Mouse (Mus musculus) heart, embryonic 14.5 days (tissue): ENCODE data around the gene Styk1. TPM values are rescaled to one million over a fixed set of nuclear protein-coding genes. Genes with fewer than 3 reads are reported as not detected.

ENCODE experiments used
- ATAC-seq: fragments of 200-750 bp; cut with Nextera tagmentation; 2 replicates; pipeline ENCODE4 v1.8.0; 2017; ENCODE audit warnings: low read depth, moderate TSS enrichment; ENCODE audit not compliant: insufficient number of reproducible peaks, insufficient read depth, low FRiP score
- H3K27ac ChIP-seq, 2 experiments: fragments of 200-500 bp in 1 of 2; fragments of 300-500 bp in 1 of 2; sonication (generic) in 1 of 2; replicated peaks in 1 of 2; 2 replicates each; pipeline ENCODE4 v1.5.1; 2012 to 2014; ENCODE audit warnings: low read depth in 2 of 2, low read length in 2 of 2, control low read depth in 1 of 2, mild to moderate bottlenecking in 1 of 2, mixed read lengths in 1 of 2; ENCODE audit not compliant: control insufficient read depth in 1 of 2, insufficient read depth in 1 of 2
- H3K27me3 ChIP-seq: fragments of 300-500 bp; sonication (generic); 2 replicates; pipeline ENCODE4 v1.6.1; 2014; ENCODE audit warnings: mild to moderate bottlenecking, low read length, control low read depth; ENCODE audit not compliant: control insufficient read depth, insufficient read depth
- H3K36me3 ChIP-seq: fragments of 300-500 bp; sonication (generic); 2 replicates; pipeline ENCODE4 v1.6.1; 2014; ENCODE audit warnings: mild to moderate bottlenecking, control low read depth, low read length, mixed read lengths; ENCODE audit not compliant: control insufficient read depth, insufficient read depth
- H3K4me1 ChIP-seq, 2 experiments: fragments of 200-500 bp in 1 of 2; fragments of 300-500 bp in 1 of 2; sonication (generic) in 1 of 2; 2 replicates each; pipeline ENCODE4 v1.6.1; 2012 to 2014; ENCODE audit warnings: low read length in 2 of 2, control low read depth in 1 of 2, mixed read lengths in 1 of 2; ENCODE audit not compliant: control insufficient read depth in 2 of 2, insufficient read depth in 2 of 2
- H3K4me2 ChIP-seq: fragments of 300-500 bp; sonication (generic); 2 replicates; pipeline ENCODE4 v1.6.1; 2014; ENCODE audit warnings: mild to moderate bottlenecking, low read length
- H3K4me3 ChIP-seq, 2 experiments: fragments of 200-500 bp in 1 of 2; fragments of 300-500 bp in 1 of 2; sonication (generic) in 1 of 2; 2 replicates each; pipeline ENCODE4 v1.5.1; 2012 to 2014; ENCODE audit warnings: low read length in 2 of 2, mild to moderate bottlenecking in 2 of 2, control low read depth in 1 of 2, low read depth in 1 of 2, moderate library complexity in 1 of 2; ENCODE audit not compliant: control insufficient read depth in 1 of 2, insufficient read depth in 1 of 2
- H3K9ac ChIP-seq: fragments of 300-500 bp; sonication (generic); 2 replicates; pipeline ENCODE4 v1.6.1; 2014; ENCODE audit warnings: mild to moderate bottlenecking, low read length
- H3K9me3 ChIP-seq: fragments of 300-500 bp; sonication (generic); 2 replicates; pipeline ENCODE4 v1.6.1; 2016; ENCODE audit warnings: low read length, control low read depth; ENCODE audit not compliant: control insufficient read depth
- WGBS: fragments of 180-500 bp; shearing (Covaris S2); extraction: QIAGEN DNeasy Blood & Tissue Kit; methylation state at CpG from one replicate; pipeline ENCODE4 v1.1.7; 2014; 5-methylcytosine and 5-hydroxymethylcytosine counted together
- polyA plus RNA-seq: library from polyadenylated mRNA; unstranded; fragments of >200 nt; fragmentation: Nextera tagmentation; extraction: Ambion mirVana; gene quantifications from 2 replicates; pipeline ENCODE4 v1.2.1, GENCODE M21; 2014

Styk1 gene
- polyA plus RNA-seq: 0.12 and 0.39 TPM in 2 replicates

GRCm38 (mm10) chr6:131353352-131353919, at the start of gene Styk1:
Gene Styk1 (minus strand): TSS chr6:131353597.
- no peaks in the 10 kb centered on the region for H3K27me3 ChIP-seq
- H3K4me3 ChIP-seq: peak within 1 kb of the TSS; percentile 35 to 47
- peak within 1 kb of the TSS; percentile 72 for H3K4me2 ChIP-seq
- H3K9ac ChIP-seq: peak within 1 kb of the TSS; percentile 52; the same call in 1 of the 2 replicates
- no peaks in the 10 kb centered on the region for H3K9me3 ChIP-seq
- no peaks in the 10 kb centered on the region for H3K36me3 ChIP-seq
- 3% methylated on average over 16 of the region's 16 CpGs for WGBS
- no peaks in the 10 kb centered on the region; a peak in 1 of 4 replicates for H3K4me1 ChIP-seq
- peak; percentile 61; the same call in 1 of the 2 replicates for ATAC-seq
- no peak within 1 kb of the TSS for H3K27ac ChIP-seq

- no peak overlapping the region for H3K27ac ChIP-seq
- no peaks in the 10 kb centered on the region for H3K9me3 ChIP-seq
- 42% methylated on average over 2 of the region's 2 CpGs for WGBS
- H3K4me2 ChIP-seq: no peak overlapping the region
- H3K9ac ChIP-seq: no peak overlapping the region
- ATAC-seq: no peak
- H3K4me1 ChIP-seq: peaks cover 0 to 8% of the 10 kb centered on the region in 2 experiments; a peak in 1 of 4 replicates
- no peaks in the 10 kb centered on the region for H3K36me3 ChIP-seq
- no peaks in the 10 kb centered on the region for H3K27me3 ChIP-seq
- no peak overlapping the region for H3K4me3 ChIP-seq
Measured at GRCm38 (mm10) chr6:131403036-131403435, 49.6 kb upstream of the Styk1 start.

DNA sequence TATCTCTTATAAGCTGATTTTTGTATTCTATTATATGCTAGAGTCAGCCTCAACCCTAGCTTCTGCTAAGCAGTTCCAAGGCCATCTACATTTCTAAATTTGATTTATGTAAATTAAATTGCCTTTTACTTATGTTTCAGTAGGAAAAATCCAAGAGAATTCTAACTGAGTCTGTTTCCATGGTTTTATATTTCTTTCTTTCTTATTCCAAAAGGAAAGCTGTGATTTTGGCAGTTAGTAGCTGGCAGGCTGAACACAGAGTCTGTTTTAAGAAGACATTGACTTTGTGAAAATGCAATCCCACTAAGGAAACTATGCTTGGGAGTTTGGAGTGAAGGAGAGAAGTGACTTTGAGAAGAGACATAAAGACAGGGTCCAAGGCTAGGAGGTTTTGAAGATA, 49.2 kb upstream of the Styk1 start:
- H3K4me2 ChIP-seq: no peak overlapping the region
- ATAC-seq: no peak
- H3K27ac ChIP-seq: no peak overlapping the region
- peaks cover 0 to 8% of the 10 kb centered on the region in 2 experiments; a peak in 1 of 4 replicates for H3K4me1 ChIP-seq
- no peak overlapping the region for H3K4me3 ChIP-seq
- no peaks in the 10 kb centered on the region for H3K27me3 ChIP-seq
- H3K9ac ChIP-seq: no peak overlapping the region
- H3K9me3 ChIP-seq: no peaks in the 10 kb centered on the region
- H3K36me3 ChIP-seq: no peaks in the 10 kb centered on the region

DNA sequence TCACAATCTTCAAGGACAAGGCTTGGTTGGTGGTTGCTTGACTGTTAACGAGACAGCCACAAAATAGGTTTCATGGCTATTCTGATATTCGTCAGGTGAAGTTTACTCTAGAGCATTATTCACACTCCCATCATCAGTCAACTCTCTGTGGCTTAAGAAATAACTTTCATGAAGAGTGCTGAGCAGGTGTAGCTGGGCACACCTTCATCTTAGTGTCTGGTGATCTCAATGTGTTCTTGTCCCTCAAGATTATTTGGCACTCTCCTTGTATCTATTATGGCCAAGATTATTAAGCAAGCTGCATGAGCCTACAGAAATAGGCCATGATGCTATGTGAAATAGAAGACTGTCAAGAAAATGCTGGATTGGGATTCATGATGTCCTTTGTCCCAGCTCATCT, 47.9 kb upstream of the Styk1 start:
- Histone ChIP-seq H3K27ac (no peak overlapping the region), H3K9ac (no peak overlapping the region), H3K4me1 (peaks cover 2 to 13% of the 10 kb centered on the region in 2 experiments; a peak in 3 of 4 replicates), H3K27me3 (no peaks in the 10 kb centered on the region), H3K9me3 (no peaks in the 10 kb centered on the region), H3K36me3 (no peaks in the 10 kb centered on the region), H3K4me3 (no peak overlapping the region), H3K4me2 (no peak overlapping the region)
- WGBS: 81% methylated on average over 2 of the region's 2 CpGs
- ATAC-seq: no peak

GRCm38 (mm10) chr6:131396650-131397049, 43.3 kb upstream of the Styk1 start:
- ATAC-seq: no peak; the same call in 1 of the 2 replicates
- Histone ChIP-seq H3K27ac (no peak overlapping the region), H3K4me2 (no peak overlapping the region), H3K9me3 (no peaks in the 10 kb centered on the region), H3K36me3 (no peaks in the 10 kb centered on the region), H3K9ac (no peak overlapping the region), H3K27me3 (no peaks in the 10 kb centered on the region), H3K4me3 (no peak overlapping the region), H3K4me1 (peaks cover 2 to 5% of the 10 kb centered on the region in 2 experiments; a peak in 2 of 4 replicates)
- WGBS: 8% methylated on average over 1 of the region's 1 CpGs

- ATAC-seq: no peak
- no peaks in the 10 kb centered on the region for H3K9me3 ChIP-seq
- no peaks in the 10 kb centered on the region for H3K36me3 ChIP-seq
- H3K27me3 ChIP-seq: no peaks in the 10 kb centered on the region
- H3K4me2 ChIP-seq: no peak overlapping the region
- WGBS: 53% methylated on average over 4 of the region's 4 CpGs
- peaks cover 5 to 6% of the 10 kb centered on the region in 2 experiments; a peak in 3 of 4 replicates for H3K4me1 ChIP-seq
- H3K27ac ChIP-seq: no peak overlapping the region
- H3K9ac ChIP-seq: no peak overlapping the region
- H3K4me3 ChIP-seq: no peak overlapping the region
Measured at GRCm38 (mm10) chr6:131393873-131394660, 40.7 kb upstream of the Styk1 start.

DNA sequence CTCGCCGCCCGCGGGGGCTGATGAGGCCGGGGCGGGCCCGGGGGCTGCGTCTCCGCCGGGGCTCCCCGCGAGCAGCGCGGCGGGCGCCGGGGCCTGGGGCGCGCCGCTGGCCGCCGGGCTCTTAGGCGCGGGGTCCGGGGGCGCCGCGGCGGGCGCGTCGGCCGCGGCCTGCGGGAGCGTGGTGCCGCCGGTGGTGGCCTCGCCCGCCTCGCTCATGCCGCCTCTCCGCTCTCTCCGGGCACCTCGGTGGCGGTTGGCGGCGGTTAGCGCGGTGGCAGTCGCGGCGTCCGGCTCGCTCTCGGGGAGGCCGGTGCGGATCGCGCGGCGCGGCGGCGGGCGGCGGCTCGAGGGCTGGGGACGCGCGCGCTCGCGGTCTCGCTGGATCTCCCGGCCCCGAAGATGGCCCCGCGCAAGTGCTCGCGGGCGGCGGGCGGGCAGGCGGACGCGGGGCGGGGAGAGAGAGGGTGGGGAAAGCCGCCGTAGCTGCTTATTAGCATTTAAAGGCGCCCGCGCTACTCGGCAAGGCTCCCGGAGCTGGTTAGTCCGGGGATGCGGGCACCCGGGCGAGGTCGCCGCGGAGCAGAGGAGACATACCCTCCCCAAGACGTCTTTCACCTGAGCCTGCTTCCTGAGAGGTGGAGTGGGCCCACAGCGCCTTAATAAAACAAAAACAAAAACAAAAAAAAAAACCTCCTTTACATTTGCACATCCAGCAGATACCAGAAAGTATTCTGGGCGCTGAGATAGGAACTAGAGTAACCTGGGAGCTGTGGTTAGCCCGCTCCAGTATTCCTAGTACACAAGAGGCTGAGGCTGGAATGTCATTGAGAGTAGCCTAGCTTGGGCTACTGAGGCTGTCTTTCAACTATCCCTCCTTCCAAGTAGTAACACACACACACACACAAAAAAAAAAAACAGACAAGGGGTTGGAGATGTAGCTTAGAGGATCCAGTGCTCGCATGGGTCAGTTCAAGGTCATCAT, 34.9 kb upstream of the Styk1 start, which contains the start of gene Ybx3:
Gene Ybx3 (minus strand): TSS at position 437 of the 982 bp plus-strand sequence.
- no peaks in the 10 kb centered on the region for H3K27me3 ChIP-seq
- H3K9me3 ChIP-seq: no peaks in the 10 kb centered on the region
- peak within 1 kb of the TSS; percentile 82 to 98 for H3K4me3 ChIP-seq
- H3K36me3 ChIP-seq: no peaks in the 10 kb centered on the region
- ATAC-seq: peak; percentile 89
- H3K4me1 ChIP-seq: peaks cover 12 to 40% of the 10 kb centered on the region in 2 experiments
- H3K27ac ChIP-seq: peak within 1 kb of the TSS; percentile 89 to 92
- H3K4me2 ChIP-seq: peak within 1 kb of the TSS; percentile 91
- H3K9ac ChIP-seq: peak within 1 kb of the TSS; percentile 95
- under 1% methylated on average over 91 of the region's 107 CpGs for WGBS
